Mouse (Mus musculus) heart, postnatal 14 days (tissue): ENCODE measurements at regions not wholly inside any gene's neighbourhood (a gene's known extent, or its start where the extent isn't known, plus 50 kb on each side); places are given as distances from the start of the nearest gene placed in this dataset.
"Not testable (repeated sequence)": the region's sequence is repeated elsewhere in the genome, so short reads cannot be mapped to it uniquely, and the experiment has no call there.

Experiments used
- DNase-seq, 2 experiments: peaks; one replicate each; pipeline ENCODE4 v3.0.0; 2021 to 2022
- intact Hi-C: fragments of 180-260 bp; cut with DNase I; formaldehyde crosslinking; loops from one replicate; pipeline ENCODE4 v1.15.1; 2025

DNA sequence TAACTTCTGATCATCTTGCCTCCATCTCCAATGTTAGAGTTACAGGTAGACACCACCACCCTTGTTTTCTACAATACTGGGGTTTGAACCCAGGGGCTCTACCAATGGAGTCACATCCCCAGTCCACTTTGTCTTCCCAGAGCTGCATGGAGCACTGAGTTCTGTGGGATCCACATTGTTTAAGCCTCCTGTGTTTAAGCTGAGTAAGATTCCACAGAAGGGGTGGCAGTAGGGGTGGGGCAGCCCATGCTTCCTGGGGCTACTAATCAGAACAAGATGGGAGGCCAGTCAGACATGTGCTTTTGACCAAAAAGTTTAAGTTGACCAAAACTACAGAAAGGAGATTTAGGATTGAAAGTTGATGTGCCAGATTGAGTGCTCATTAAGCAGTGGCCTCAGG is 299.3 kb downstream of the Plekhb2 start:
- DNase-seq, result no peak
- intact Hi-C loops, result no loop called here

- intact Hi-C loops, result no loop called here
- DNase-seq, result no peak
These were observed 312.7 kb downstream of the Plekhb2 start for GRCm38 (mm10) chr1:35162506-35162905.

- intact Hi-C loops, result no loop called here
- no peak for DNase-seq
These were observed 350.9 kb downstream of the Plekhb2 start for GRCm38 (mm10) chr1:35200656-35201055.

GRCm38 (mm10) chr1:35201083-35201879 is 351.5 kb downstream of the Plekhb2 start:
- DNase-seq, result no peak
- intact Hi-C loops, result no loop called here

- no peak for DNase-seq
- intact Hi-C loops, result no loop called here
These were observed 352.1 kb downstream of the Plekhb2 start for GRCm38 (mm10) chr1:35201880-35202220.

GRCm38 (mm10) chr1:35202551-35202950 is 352.8 kb downstream of the Plekhb2 start:
- DNase-seq, result no peak
- intact Hi-C loops, result no loop called here

GRCm38 (mm10) chr1:35206834-35207529 is 357.2 kb downstream of the Plekhb2 start:
- DNase-seq, result no peak
- intact Hi-C loops, result no loop called here

DNA sequence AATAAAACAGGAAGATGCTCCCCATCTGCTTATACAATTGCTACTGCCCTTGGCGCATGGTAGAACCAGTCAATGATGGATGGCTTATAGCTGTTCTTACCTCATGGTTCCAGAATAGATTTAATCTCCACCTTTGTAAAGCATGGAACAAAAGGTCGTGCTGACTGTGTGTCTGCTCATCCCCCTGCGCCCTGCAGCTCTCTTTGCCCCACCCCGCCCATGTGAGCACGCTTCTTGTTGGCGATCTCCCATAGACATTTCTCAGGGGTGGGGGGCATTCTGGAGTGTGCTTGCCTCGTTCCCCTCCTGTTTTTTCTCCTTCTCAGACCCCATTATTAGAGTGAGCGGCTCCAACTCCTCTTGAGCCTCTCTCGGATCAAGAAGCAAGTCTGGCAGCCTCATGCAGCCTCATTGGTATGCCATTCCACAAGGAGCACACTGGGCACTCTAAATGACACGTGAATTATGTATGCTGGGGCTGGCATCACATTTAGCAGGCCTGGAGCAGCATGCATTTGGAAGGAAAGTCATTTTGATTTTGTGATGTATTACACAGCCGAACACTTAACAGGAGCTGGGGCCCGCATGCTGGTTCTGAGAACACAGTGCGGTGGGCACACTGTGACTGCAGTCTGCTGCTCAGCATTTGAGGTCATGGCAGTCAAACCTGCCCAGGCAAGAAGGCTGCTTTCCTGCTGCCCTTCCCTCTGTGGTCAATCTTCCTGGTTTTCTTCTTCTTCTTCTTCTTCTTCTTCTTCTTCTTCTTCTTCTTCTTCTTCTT is 362.5 kb downstream of the Plekhb2 start:
- intact Hi-C loops, result no loop called here
- no peak for DNase-seq

DNA sequence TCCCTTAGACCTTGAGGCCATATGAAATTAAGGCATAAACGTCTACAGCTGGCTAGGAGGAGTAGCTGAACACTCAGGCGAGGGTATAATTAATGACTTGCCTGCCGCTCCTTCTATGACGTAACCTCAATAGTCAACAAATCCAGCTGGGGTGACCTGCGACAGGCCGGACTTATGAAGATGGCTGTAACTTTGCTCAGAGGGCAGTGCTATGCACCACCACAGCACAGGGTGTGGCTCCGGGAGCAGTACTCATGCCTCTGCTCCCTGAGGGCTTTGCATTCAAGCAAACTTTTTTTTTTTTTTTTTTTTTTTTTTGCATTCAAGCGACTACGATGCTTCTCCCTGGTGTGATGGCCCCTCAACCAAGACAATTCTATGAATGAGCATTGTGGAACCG is 364.1 kb downstream of the Plekhb2 start:
- DNase-seq, result no peak
- intact Hi-C loops, result no loop called here

DNA sequence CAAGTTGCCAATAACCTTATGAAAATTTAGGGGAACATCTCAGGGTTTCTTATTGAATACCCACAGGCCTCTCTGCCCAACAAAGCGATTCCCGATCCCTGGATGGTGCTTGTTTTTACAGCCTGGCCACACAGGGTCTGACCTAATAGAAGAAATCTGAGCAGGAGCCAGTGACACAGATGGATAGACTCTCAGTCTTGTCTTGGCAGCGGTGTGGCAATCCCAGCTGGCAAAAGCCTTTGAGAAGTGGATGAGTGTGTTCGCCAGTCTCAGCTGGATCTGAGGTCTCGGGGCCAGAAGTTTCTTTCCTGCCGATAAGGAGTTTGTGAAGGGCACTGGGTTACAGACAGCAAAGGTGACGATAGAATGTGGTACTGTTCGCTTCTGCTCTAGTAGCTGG is 366.6 kb downstream of the Plekhb2 start:
- DNase-seq, result peak in 1 of 2 experiments; percentile 15
- intact Hi-C loops, result no loop called here

GRCm38 (mm10) chr1:35220215-35220614 is 370.4 kb downstream of the Plekhb2 start:
- intact Hi-C loops, DNase-seq: not testable (repeated sequence)

- DNase-seq, result no peak
- intact Hi-C loops, result no loop called here
These were observed 371.0 kb downstream of the Plekhb2 start for GRCm38 (mm10) chr1:35220751-35221150.

- no peak for DNase-seq
- intact Hi-C loops, result no loop called here
These were observed 382.8 kb downstream of the Plekhb2 start for GRCm38 (mm10) chr1:35232592-35232991.

DNA sequence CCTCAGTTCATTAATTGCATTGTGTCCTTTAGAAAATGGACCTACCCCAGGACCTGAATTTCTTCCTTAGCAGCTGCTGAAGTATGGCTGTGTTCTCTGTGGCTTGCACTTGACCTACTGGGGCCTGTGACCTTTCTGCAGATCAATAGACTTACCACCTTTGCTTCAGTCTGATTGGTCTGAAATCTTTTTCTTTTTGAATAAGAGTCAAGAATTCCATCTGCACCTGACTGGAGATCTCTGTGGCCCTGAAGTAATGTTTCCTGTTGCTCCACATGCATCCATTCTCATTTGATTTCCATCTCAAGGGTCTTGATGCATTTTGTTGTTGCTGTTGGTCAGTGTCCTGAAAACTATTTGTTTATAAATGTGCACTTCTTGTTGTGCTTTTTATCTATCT is 388.4 kb downstream of the Plekhb2 start:
- DNase-seq, result no peak
- intact Hi-C loops, result no loop called here

DNA sequence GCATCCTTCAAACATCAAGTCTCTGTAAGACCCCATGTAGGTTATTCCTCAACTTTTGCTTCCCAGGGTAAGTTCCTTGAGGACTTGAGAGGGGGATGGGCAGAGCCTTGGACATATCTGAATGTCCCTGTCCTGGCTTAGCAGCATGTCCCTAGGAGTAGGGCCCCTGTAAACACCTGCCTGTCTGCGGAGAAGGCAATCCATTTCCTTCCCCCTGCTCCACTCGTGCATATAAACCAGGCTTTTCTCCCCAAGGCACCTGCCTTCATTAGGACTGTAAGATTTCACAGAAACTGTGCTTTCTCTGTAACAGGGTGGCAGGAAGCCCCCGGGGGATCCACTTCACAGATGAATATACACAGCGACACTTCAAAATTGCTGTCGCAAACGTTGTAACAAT is 393.1 kb downstream of the Plekhb2 start:
- intact Hi-C loops, result no loop called here
- no peak for DNase-seq

DNA sequence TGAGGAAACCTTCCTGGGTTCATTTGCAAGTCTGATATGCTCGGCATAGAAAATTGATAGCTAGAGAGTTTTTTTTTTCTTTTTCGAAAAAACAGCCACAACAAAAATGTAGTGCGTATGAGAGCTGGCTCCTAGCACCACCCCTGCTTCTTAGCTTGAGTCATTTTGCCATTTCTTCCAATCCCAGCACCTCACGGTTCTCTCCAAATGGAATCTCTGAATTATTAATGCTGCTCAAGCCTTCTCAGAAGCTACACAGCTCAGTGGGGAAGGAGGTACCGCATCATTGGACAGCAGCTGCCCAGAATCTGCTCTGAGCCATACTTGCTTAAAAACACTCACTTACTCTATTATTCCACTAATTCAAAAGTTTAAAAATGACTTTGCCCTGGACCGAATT is 393.6 kb downstream of the Plekhb2 start:
- intact Hi-C loops, result no loop called here
- no peak for DNase-seq

DNA sequence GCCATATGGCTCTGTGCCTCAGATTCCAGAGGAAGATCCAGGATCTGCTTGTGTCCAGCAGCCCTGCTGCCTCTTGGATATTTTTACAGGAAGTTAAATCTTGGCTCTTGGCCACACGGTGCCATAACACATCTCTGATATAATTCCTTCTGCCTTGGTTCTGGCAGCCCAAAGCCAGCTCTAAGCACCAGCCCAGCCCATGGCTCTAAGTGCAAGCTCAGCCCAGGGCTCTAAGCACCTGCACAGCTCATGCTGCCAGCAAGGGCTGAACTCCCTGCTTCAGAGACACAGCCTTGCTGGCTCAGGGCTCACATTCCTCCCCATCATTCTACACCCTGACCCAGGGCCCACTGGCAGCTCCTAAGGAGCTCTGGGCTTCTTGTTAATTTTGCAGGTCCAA is 415.3 kb downstream of the Plekhb2 start:
- intact Hi-C loops, result loop anchor here (5.0 to 10.0 kb wide), 2 partner anchors 230 to 373 kb away; no protein-coding TSS in a partner anchor
- DNase-seq, result no peak

- peak; percentile 8 to 36 for DNase-seq
- intact Hi-C loops, result loop anchor here (5.0 to 10.0 kb wide), 2 partner anchors 232 to 374 kb away; no protein-coding TSS in a partner anchor
These were observed 416.9 kb downstream of the Plekhb2 start for GRCm38 (mm10) chr1:35266626-35267025.

- intact Hi-C loops, result loop anchor here (5.0 to 10.0 kb wide), 2 partner anchors 233 to 376 kb away; no protein-coding TSS in a partner anchor
- DNase-seq, result no peak
These were observed 418.1 kb downstream of the Plekhb2 start for GRCm38 (mm10) chr1:35267883-35268282.

DNA sequence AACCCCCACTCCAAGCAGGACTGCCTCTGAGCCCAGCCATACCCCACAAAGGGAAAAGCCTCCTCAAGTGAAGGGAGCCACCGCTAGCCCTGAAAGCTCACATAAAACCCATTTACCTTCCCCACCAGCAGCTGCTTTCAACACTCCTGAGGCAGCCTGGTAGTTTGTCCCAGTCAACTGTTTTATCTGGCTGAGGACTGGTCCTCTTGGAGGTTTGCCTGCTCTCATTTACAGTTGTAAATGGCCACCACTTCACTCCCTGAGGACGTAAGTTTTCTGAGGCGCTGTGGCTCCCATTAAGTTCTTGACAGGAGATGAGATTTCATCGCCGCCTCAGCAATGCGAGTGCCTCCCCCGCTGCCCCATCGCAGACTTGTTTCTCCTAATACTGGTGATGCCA is 425.2 kb downstream of the Plekhb2 start:
- no peak for DNase-seq
- intact Hi-C loops, result no loop called here
